In genomic region chr10:21011071-21011470, GRCm38 (mm10) we compare ENCODE assay signal across 30 mouse cellular contexts.
"Had no signal": no experiment of that assay in that cellular context is flagged by ENCODE, and none has a peak within 500 bp of the region (broad histone marks: within the 10 kb centered on the region; RNA-seq: fewer than 3 reads in every experiment).

No protein-coding gene starts in this region.

- H3K4me3 ChIP-seq: limb, embryonic 10.5 days; limb, embryonic 12.5 days; limb, embryonic 13.5 days; limb, embryonic 15.5 days; liver, embryonic 12.5 days; liver, embryonic 13.5 days; liver, embryonic 15.5 days; lung, embryonic 15.5 days; megakaryocyte, embryonic 14.5 days; midbrain, embryonic 10.5 days; midbrain, embryonic 12.5 days; midbrain, embryonic 13.5 days; midbrain, embryonic 15.5 days; myocyte; neural tube, embryonic 12.5 days had no signal

- DNase-seq: left cerebral cortex, postnatal 4 days; liver; liver, embryonic 13.5 days; liver, postnatal 0 days; lung, adult 18-20 months; lung, adult 2 months; lung, embryonic 14.5 days; lung, postnatal 10 days; lung, postnatal 14 days; lung, postnatal 36 days; lung, postnatal 4 days; midbrain, embryonic 14.5 days had no signal

- H3K9ac ChIP-seq: limb, embryonic 12.5 days; limb, embryonic 13.5 days; limb, embryonic 15.5 days; liver, embryonic 12.5 days; liver, embryonic 13.5 days; liver, embryonic 14.5 days; liver, embryonic 15.5 days; liver, postnatal 0 days; lung, embryonic 14.5 days; lung, embryonic 15.5 days; midbrain, embryonic 12.5 days; midbrain, embryonic 13.5 days; midbrain, embryonic 15.5 days; neural tube, embryonic 12.5 days had no signal

- H3K27me3 ChIP-seq: limb, embryonic 12.5 days; limb, embryonic 13.5 days; limb, embryonic 15.5 days; liver, embryonic 12.5 days; liver, embryonic 13.5 days; liver, embryonic 15.5 days; lung, embryonic 15.5 days; megakaryocyte, embryonic 14.5 days; midbrain, embryonic 12.5 days; midbrain, embryonic 13.5 days; midbrain, embryonic 15.5 days; neural tube, embryonic 12.5 days had no signal

- H3K27ac ChIP-seq: limb, embryonic 10.5 days; limb, embryonic 12.5 days; limb, embryonic 13.5 days; limb, embryonic 15.5 days; liver, embryonic 12.5 days; liver, embryonic 13.5 days; liver, embryonic 14.5 days; liver, embryonic 15.5 days; lung, embryonic 15.5 days; macrophage; midbrain, embryonic 10.5 days; midbrain, embryonic 12.5 days; midbrain, embryonic 13.5 days; midbrain, embryonic 15.5 days; neural tube, embryonic 12.5 days had no signal

- H3K4me1 ChIP-seq: limb, embryonic 10.5 days; limb, embryonic 12.5 days; limb, embryonic 13.5 days; limb, embryonic 15.5 days; lung, embryonic 15.5 days; midbrain, embryonic 10.5 days; midbrain, embryonic 12.5 days; midbrain, embryonic 13.5 days; midbrain, embryonic 15.5 days; neural tube, embryonic 12.5 days had no signal

- ATAC-seq: liver, embryonic 12.5 days; liver, postnatal 0 days; lung, postnatal 0 days; midbrain, embryonic 13.5 days; midbrain, embryonic 15.5 days; midbrain, embryonic 16.5 days had no signal

- H3K36me3 ChIP-seq: limb, embryonic 10.5 days; limb, embryonic 12.5 days; limb, embryonic 13.5 days; limb, embryonic 15.5 days; liver, embryonic 12.5 days; liver, embryonic 13.5 days; liver, embryonic 15.5 days; lung, embryonic 15.5 days; midbrain, embryonic 10.5 days; midbrain, embryonic 12.5 days; midbrain, embryonic 15.5 days; neural tube, embryonic 12.5 days had no signal

- H3K9me3 ChIP-seq: limb, embryonic 10.5 days; limb, embryonic 12.5 days; limb, embryonic 13.5 days; limb, embryonic 15.5 days; liver, embryonic 12.5 days; liver, embryonic 13.5 days; liver, embryonic 15.5 days; lung, embryonic 15.5 days; megakaryocyte, embryonic 14.5 days; midbrain, embryonic 10.5 days; midbrain, embryonic 12.5 days; midbrain, embryonic 13.5 days; midbrain, embryonic 15.5 days; neural tube, embryonic 12.5 days had no signal
